In genomic region chr4:80539854-80540253, GRCm38 (mm10) we compare ENCODE assay signal across 19 mouse cellular contexts.
"Had no signal": no experiment of that assay in that cellular context is flagged by ENCODE, and none has a peak within 500 bp of the region (broad histone marks: within the 10 kb centered on the region; RNA-seq: fewer than 3 reads in every experiment).

No protein-coding gene starts in this region.

- H3K4me2 ChIP-seq: lung, embryonic 14.5 days; midbrain, embryonic 12.5 days; neural tube, embryonic 13.5 days; neural tube, embryonic 15.5 days had no signal

- H3K27me3 ChIP-seq: midbrain, embryonic 12.5 days; neural tube, embryonic 13.5 days; neural tube, embryonic 15.5 days had no signal

- H3K4me1 ChIP-seq: midbrain, embryonic 10.5 days; midbrain, embryonic 12.5 days; neural tube, embryonic 15.5 days had no signal

- H3K27ac ChIP-seq: midbrain, embryonic 10.5 days; midbrain, embryonic 12.5 days; neural tube, embryonic 13.5 days; neural tube, embryonic 15.5 days had no signal

- DNase-seq: lung, adult 18-20 months; lung, embryonic 14.5 days; lung, postnatal 10 days; lung, postnatal 4 days; midbrain, embryonic 14.5 days; retina, postnatal 1 day; right cerebral cortex, adult 18-20 months; right cerebral cortex, postnatal 25 days; right cerebral cortex, postnatal 4 days; spleen, adult 18-20 months; thymus, adult 18-20 months; thymus, postnatal 14 days; thymus, postnatal 36 days had no signal

- ATAC-seq: midbrain, embryonic 16.5 days had no signal

- H3K9me3 ChIP-seq: midbrain, embryonic 10.5 days; midbrain, embryonic 12.5 days; neural tube, embryonic 13.5 days; neural tube, embryonic 15.5 days had no signal

- H3K4me3 ChIP-seq: midbrain, embryonic 10.5 days; midbrain, embryonic 12.5 days; myocyte; neural tube, embryonic 13.5 days; neural tube, embryonic 15.5 days had no signal

- H3K36me3 ChIP-seq: midbrain, embryonic 10.5 days; midbrain, embryonic 12.5 days; neural tube, embryonic 13.5 days; neural tube, embryonic 15.5 days had no signal

- H3K9ac ChIP-seq: lung, embryonic 14.5 days; midbrain, embryonic 12.5 days; neural tube, embryonic 13.5 days; neural tube, embryonic 15.5 days had no signal
